Mouse (Mus musculus) midbrain, postnatal 0 days (tissue): Measurements from ENCODE around the gene Xpnpep1. TPM values are rescaled to one million over a fixed set of nuclear protein-coding genes. Genes with fewer than 3 reads are reported as not detected.

ENCODE experiments used
- ATAC-seq: fragments of 200-750 bp; cut with Nextera tagmentation; 2 replicates; pipeline ENCODE4 v1.8.0; 2017; ENCODE audit warnings: moderate number of reproducible peaks, mild to moderate bottlenecking, moderate TSS enrichment, moderate library complexity; ENCODE audit not compliant: low FRiP score
- DNase-seq: peaks from one replicate; pipeline ENCODE4 v3.0.0-alpha.2; 2015; ENCODE audit warnings: low spot score
- H3K27ac ChIP-seq: fragments of 300-500 bp; sonication (generic); 2 replicates; pipeline ENCODE4 v1.5.1; 2014; ENCODE audit warnings: low read depth, mild to moderate bottlenecking, low read length, mixed read lengths
- H3K27me3 ChIP-seq: fragments of 300-500 bp; sonication (generic); 2 replicates; pipeline ENCODE4 v1.6.1; 2014; ENCODE audit warnings: low read length, control low read depth, mixed read lengths; ENCODE audit not compliant: insufficient read depth
- H3K36me3 ChIP-seq: fragments of 300-500 bp; sonication (generic); 2 replicates; pipeline ENCODE4 v1.6.1; 2014; ENCODE audit warnings: low read length, control low read depth, mixed read lengths; ENCODE audit not compliant: insufficient read depth
- H3K4me1 ChIP-seq: fragments of 300-500 bp; sonication (generic); 2 replicates; pipeline ENCODE4 v1.6.1; 2014; ENCODE audit warnings: mild to moderate bottlenecking, control low read depth, antibody characterized with exemption, low read length, mixed read lengths; ENCODE audit not compliant: insufficient read depth
- H3K4me2 ChIP-seq: fragments of 300-500 bp; sonication (generic); 2 replicates; pipeline ENCODE4 v1.6.1; 2014; ENCODE audit warnings: low read depth, mild to moderate bottlenecking, low read length, mixed read lengths; ENCODE audit not compliant: poor library complexity, severe bottlenecking
- H3K4me3 ChIP-seq: fragments of 300-500 bp; sonication (generic); 2 replicates; pipeline ENCODE4 v1.5.1; 2014; ENCODE audit warnings: low read depth, mild to moderate bottlenecking, low read length, moderate library complexity
- H3K9ac ChIP-seq: fragments of 300-500 bp; sonication (generic); replicated peaks from 2 replicates; pipeline ENCODE4 v1.6.1; 2014; ENCODE audit warnings: mild to moderate bottlenecking, low read length, moderate library complexity, mixed read lengths; ENCODE audit not compliant: poor library complexity, severe bottlenecking
- H3K9me3 ChIP-seq: fragments of 300-500 bp; sonication (generic); 2 replicates; pipeline ENCODE4 v1.6.1; 2016; ENCODE audit warnings: low read length, control low read depth
- CTCF ChIP-seq: IDR thresholded peaks from 2 replicates; pipeline ENCODE4 v1.5.1; 2016; ENCODE audit warnings: antibody characterized with exemption, mild to moderate bottlenecking
- WGBS: fragments of 180-500 bp; shearing (Covaris S2); extraction: QIAGEN DNeasy Blood & Tissue Kit; methylation state at CpG from one replicate; pipeline ENCODE4 v1.1.7; 2014; 5-methylcytosine and 5-hydroxymethylcytosine counted together
- polyA plus RNA-seq: library from polyadenylated mRNA; unstranded; fragments of >200 nt; fragmentation: Nextera tagmentation; extraction: Ambion mirVana; gene quantifications from 2 replicates; pipeline ENCODE4 v1.2.1, GENCODE M21; 2015
- total RNA-seq: library from RNA; depleted of rRNA; stranded (reverse); fragments of >200 nt; gene quantifications from 2 replicates; pipeline ENCODE4 v1.2.3, GENCODE M21; 2014

The Xpnpep1 gene
- total and polyA plus RNA-seq, 2 experiments from 2014 or later = 91.0 to 110 TPM

- 81% methylated on average over 5 of the region's 5 CpGs for WGBS
- no peak for TF ChIP-seq CTCF
- peaks cover 8% of the 10 kb centered on the region for H3K4me1 ChIP-seq
These were observed 1.1 kb upstream of the Xpnpep1 start for GRCm38 (mm10) chr19:53041133-53041510.

GRCm38 (mm10) chr19:53039090-53039489, 924 bp downstream of the Xpnpep1 start:
- peaks cover 8% of the 10 kb centered on the region for H3K4me1 ChIP-seq
- no peak for TF ChIP-seq CTCF
- 30% methylated on average over 11 of the region's 11 CpGs for WGBS
- peak overlapping the region; percentile 61 for H3K4me2 ChIP-seq
- no peak overlapping the region; the same call in 1 of the 2 replicates for H3K9ac ChIP-seq
- peak overlapping the region; percentile 69 for H3K27ac ChIP-seq
- no peaks in the 10 kb centered on the region for H3K9me3 ChIP-seq
- no peaks in the 10 kb centered on the region for H3K36me3 ChIP-seq
- DNase-seq (peak; percentile 51), ATAC-seq (peak; percentile 60)
- H3K27me3 ChIP-seq = no peaks in the 10 kb centered on the region
- peak overlapping the region; percentile 85 for H3K4me3 ChIP-seq

More at GRCm38 (mm10) chr19:53041133-53041510, 1.1 kb upstream of the Xpnpep1 start:
- H3K9ac ChIP-seq = no peak overlapping the region
- H3K4me3 ChIP-seq = no peak overlapping the region
- H3K27ac ChIP-seq = no peak overlapping the region
- no peak overlapping the region for H3K4me2 ChIP-seq
- H3K27me3 ChIP-seq = no peaks in the 10 kb centered on the region
- H3K9me3 ChIP-seq = no peaks in the 10 kb centered on the region
- ATAC-seq (no peak), DNase-seq (no peak)
- H3K36me3 ChIP-seq = no peaks in the 10 kb centered on the region

GRCm38 (mm10) chr19:53038435-53038938, 1.5 kb downstream of the Xpnpep1 start:
- H3K36me3 ChIP-seq = no peaks in the 10 kb centered on the region
- H3K4me2 ChIP-seq = peak overlapping the region; percentile 61
- ATAC-seq (peak; percentile 98), DNase-seq (peak; percentile 98)
- H3K9me3 ChIP-seq = no peaks in the 10 kb centered on the region
- no peaks in the 10 kb centered on the region for H3K27me3 ChIP-seq
- peaks cover 8% of the 10 kb centered on the region for H3K4me1 ChIP-seq
- no peak for TF ChIP-seq CTCF
- H3K9ac ChIP-seq = peak overlapping the region; percentile 85
- H3K27ac ChIP-seq = peak overlapping the region; percentile 72
- peak overlapping the region; percentile 85 for H3K4me3 ChIP-seq
- 0% methylated on average over 37 of the region's 39 CpGs for WGBS

- under 1% methylated on average over 28 of the region's 28 CpGs for WGBS
- ATAC-seq (peak; percentile 53), DNase-seq (no peak)
- H3K27me3 ChIP-seq = no peaks in the 10 kb centered on the region
- TF ChIP-seq CTCF = no peak
- no peaks in the 10 kb centered on the region for H3K36me3 ChIP-seq
- H3K4me1 ChIP-seq = peaks cover 8% of the 10 kb centered on the region
- H3K27ac ChIP-seq = peak overlapping the region; percentile 72
- peak overlapping the region; percentile 61 for H3K4me2 ChIP-seq
- H3K9me3 ChIP-seq = no peaks in the 10 kb centered on the region
- peak overlapping the region; percentile 85 for H3K4me3 ChIP-seq
- H3K9ac ChIP-seq = peak overlapping the region; percentile 85
These were observed 2.0 kb downstream of the Xpnpep1 start for GRCm38 (mm10) chr19:53037925-53038419.

GRCm38 (mm10) chr19:53033159-53033943, 6.7 kb downstream of the Xpnpep1 start:
- Histone ChIP-seq H3K36me3 (no peaks in the 10 kb centered on the region), H3K4me3 (no peak overlapping the region), H3K4me2 (no peak overlapping the region), H3K4me1 (peaks cover 8% of the 10 kb centered on the region), H3K27me3 (no peaks in the 10 kb centered on the region), H3K9me3 (no peaks in the 10 kb centered on the region), H3K27ac (no peak overlapping the region), H3K9ac (no peak overlapping the region)
- DNase-seq (no peak), ATAC-seq (no peak)
- TF ChIP-seq CTCF = no peak
- WGBS = 91% methylated on average over 10 of the region's 10 CpGs

- H3K4me1 ChIP-seq = peaks cover 8% of the 10 kb centered on the region
- no peaks in the 10 kb centered on the region for H3K27me3 ChIP-seq
- no peak overlapping the region for H3K27ac ChIP-seq
- peaks cover 4% of the 10 kb centered on the region; the same call in 1 of the 2 replicates for H3K36me3 ChIP-seq
- WGBS = 87% methylated on average over 3 of the region's 3 CpGs
- DNase-seq = no peak
- no peak for TF ChIP-seq CTCF
- H3K4me2 ChIP-seq = no peak overlapping the region
- no peaks in the 10 kb centered on the region for H3K9me3 ChIP-seq
- no peak overlapping the region for H3K4me3 ChIP-seq
- ATAC-seq = no peak
- H3K9ac ChIP-seq = no peak overlapping the region
These were observed 7.4 kb downstream of the Xpnpep1 start for GRCm38 (mm10) chr19:53032647-53033046.
